Mouse (Mus musculus): ENCODE results near the gene Pgap3. TPM values are rescaled to one million over a fixed set of nuclear protein-coding genes. Genes with fewer than 3 reads are reported as not detected.
A peak's percentile ranks its signal among the peaks of the same experiment; 100 is the strongest.

Gene Pgap3
- polyA plus RNA-seq, 1 experiment = 17.7 TPM

DNA sequence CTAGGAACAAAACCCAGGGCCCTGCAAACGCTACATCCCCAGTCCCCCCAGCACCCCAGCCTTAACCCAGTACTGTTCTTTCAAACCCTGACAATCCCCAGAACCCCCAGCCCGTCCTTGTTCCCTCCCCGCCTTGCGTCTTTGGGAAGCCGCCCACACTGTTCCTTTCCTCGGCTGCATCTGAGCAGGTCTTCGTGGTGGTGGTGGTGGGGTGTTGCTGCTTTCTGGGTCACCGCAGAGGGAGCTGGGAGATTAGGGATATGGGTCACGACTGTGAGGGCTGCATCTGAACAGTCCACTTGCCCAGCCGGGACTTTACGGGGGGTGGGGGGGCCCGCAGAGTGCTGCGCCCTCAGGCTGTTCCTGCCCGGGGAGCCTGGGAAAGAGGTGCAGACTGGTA lies 45.8 kb downstream of the Pgap3 start:
- TF ChIP-seq POLR2A (IDR thresholded peaks at IDR 0.05; ENCODE audit: low read depth, low read length) = no peak
- TF ChIP-seq CTCF (IDR thresholded peaks at IDR 0.05; ENCODE audit: extremely low read depth, insufficient read depth, insufficient read length, insufficient replicate concordance) = no peak
- Histone ChIP-seq H3K4me3 (ENCODE audit: extremely low read depth, insufficient read depth, insufficient read length) (no peak overlapping the region), H3K4me1 (ENCODE audit: control insufficient read depth, insufficient read depth, insufficient read length) (peaks cover 2% of the 10 kb centered on the region; the same call in 1 of the 2 replicates), H3K27ac (ENCODE audit: insufficient read depth, low read length) (no peak overlapping the region), H3K27me3 (ENCODE audit: control insufficient read depth, insufficient read depth, low read length) (peaks cover under 1% of the 10 kb centered on the region; the same call in 1 of the 2 replicates), H3K36me3 (ENCODE audit: control insufficient read depth, insufficient read depth, low read length) (no peaks in the 10 kb centered on the region)
- WGBS = 87% methylated on average over 14 of the region's 14 CpGs
- DNase-seq (ENCODE audit: low read depth in 1 of 2, low spot score in 2 of 2) = no peak

DNA sequence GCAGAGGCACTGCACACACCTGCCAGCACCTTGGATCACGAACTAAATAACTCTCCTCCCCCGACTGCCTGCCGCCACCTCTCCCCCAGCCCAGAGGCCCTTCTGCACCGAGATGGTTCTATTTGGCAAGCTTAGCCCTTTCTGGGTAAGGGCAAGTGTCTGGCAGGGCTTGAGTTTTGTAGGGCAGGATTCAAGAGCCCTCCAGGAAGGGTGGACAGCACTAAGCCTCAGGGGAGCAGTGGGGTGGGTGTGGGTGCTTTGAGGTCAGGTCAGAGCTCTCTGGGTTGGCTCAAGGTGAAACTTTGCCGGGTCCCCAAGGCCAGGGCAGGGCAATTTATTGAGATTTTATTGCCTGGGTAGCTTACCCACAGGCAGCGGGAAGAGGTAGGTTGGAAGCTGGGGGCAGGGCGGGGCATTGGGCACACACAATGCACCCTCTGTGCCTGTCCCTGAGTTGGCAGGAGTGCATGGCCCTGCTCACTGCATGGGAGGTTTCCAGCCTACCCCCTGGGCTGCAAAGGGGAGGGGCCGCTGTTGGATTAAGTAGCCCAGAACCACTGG lies 46.6 kb downstream of the Pgap3 start:
- Histone ChIP-seq H3K36me3 (ENCODE audit: control insufficient read depth, insufficient read depth, low read length) (no peaks in the 10 kb centered on the region), H3K27me3 (ENCODE audit: control insufficient read depth, insufficient read depth, low read length) (peaks cover 8% of the 10 kb centered on the region), H3K4me1 (ENCODE audit: control insufficient read depth, insufficient read depth, insufficient read length) (peaks cover 5% of the 10 kb centered on the region), H3K4me3 (ENCODE audit: extremely low read depth, insufficient read depth, insufficient read length) (no peak overlapping the region), H3K27ac (ENCODE audit: insufficient read depth, low read length) (no peak overlapping the region)
- DNase-seq (ENCODE audit: low read depth in 1 of 2, low spot score in 2 of 2) = no peak
- 68% methylated on average over 8 of the region's 8 CpGs for WGBS
- TF ChIP-seq CTCF (IDR thresholded peaks at IDR 0.05; ENCODE audit: extremely low read depth, insufficient read depth, insufficient read length, insufficient replicate concordance) (no peak), POLR2A (IDR thresholded peaks at IDR 0.05; ENCODE audit: low read depth, low read length) (no peak)

DNA sequence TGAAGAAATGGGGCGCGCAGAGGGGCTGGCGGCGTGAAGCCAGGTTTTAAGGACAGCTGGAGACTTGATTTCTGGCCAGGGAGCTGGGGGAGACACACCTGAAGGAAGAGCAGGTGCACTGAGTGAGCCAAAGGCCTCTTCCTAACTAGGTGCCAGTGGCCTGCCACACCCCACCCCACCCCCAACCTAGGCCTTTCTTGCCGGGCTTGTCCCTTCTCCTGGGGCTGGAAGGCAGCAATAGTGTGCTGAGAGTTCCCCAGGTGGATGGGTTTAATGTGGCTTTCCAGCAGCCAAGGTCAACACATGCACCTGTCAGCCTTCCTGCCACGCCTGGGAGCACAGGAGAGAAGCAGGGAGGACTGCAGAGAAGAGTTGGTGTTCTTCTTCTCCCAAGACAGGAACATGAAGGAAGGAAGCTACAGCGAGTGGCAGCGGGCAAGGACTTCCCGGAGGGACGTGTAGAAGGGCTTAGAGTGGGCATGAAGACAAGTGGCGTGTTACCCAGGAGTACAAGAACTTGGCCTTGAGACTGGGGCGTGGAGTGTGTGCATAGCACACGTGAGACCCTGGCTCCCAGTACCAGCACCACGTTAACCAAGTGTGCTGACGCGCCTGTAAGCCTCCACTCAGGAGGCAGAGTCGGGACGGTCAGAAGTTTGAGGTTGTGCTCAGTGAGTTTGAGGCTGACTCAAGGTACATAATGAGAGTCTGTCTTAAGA lies 47.9 kb downstream of the Pgap3 start:
- no peak for DNase-seq (ENCODE audit: low read depth in 1 of 2, low spot score in 2 of 2)
- H3K27ac ChIP-seq (ENCODE audit: insufficient read depth, low read length) = no peak overlapping the region
- TF ChIP-seq CTCF (IDR thresholded peaks at IDR 0.05; ENCODE audit: extremely low read depth, insufficient read depth, insufficient read length, insufficient replicate concordance) (no peak), POLR2A (IDR thresholded peaks at IDR 0.05; ENCODE audit: low read depth, low read length) (no peak)
- H3K4me1 ChIP-seq (ENCODE audit: control insufficient read depth, insufficient read depth, insufficient read length) = peaks cover 8% of the 10 kb centered on the region
- peaks cover 17% of the 10 kb centered on the region for H3K27me3 ChIP-seq (ENCODE audit: control insufficient read depth, insufficient read depth, low read length)
- no peaks in the 10 kb centered on the region for H3K36me3 ChIP-seq (ENCODE audit: control insufficient read depth, insufficient read depth, low read length)
- H3K4me3 ChIP-seq (ENCODE audit: extremely low read depth, insufficient read depth, insufficient read length) = no peak overlapping the region
- 79% methylated on average over 18 of the region's 18 CpGs for WGBS

DNA sequence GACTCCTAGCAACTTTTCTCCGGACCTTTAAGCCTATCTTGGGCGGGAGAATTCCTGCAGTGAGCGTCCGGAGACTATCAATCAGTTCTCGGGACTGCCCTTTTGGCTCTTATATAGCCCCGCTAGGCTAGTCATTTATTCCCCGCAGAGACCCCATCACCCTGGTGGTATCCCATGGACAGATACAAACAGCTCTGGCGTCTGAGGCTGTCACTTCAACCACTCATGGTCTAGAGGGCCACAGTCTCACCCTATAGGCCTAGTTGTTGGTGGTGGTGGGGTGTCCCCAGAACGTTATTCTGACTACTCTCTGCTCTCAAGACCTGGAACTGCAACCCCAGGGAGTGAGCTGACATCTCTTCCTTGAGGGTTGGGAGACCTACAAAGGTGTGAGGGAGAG lies 51.0 kb downstream of the Pgap3 start:
- Histone ChIP-seq H3K27me3 (ENCODE audit: control insufficient read depth, insufficient read depth, low read length) (peaks cover 19% of the 10 kb centered on the region), H3K36me3 (ENCODE audit: control insufficient read depth, insufficient read depth, low read length) (no peaks in the 10 kb centered on the region), H3K4me1 (ENCODE audit: control insufficient read depth, insufficient read depth, insufficient read length) (peaks cover 5% of the 10 kb centered on the region; the same call in 1 of the 2 replicates), H3K27ac (ENCODE audit: insufficient read depth, low read length) (no peak overlapping the region), H3K4me3 (ENCODE audit: extremely low read depth, insufficient read depth, insufficient read length) (no peak overlapping the region)
- DNase-seq (ENCODE audit: low read depth in 1 of 2, low spot score in 2 of 2) = no peak
- WGBS = 44% methylated on average over 9 of the region's 9 CpGs
- no peak for TF ChIP-seq CTCF (IDR thresholded peaks at IDR 0.05; ENCODE audit: extremely low read depth, insufficient read depth, insufficient read length, insufficient replicate concordance)
- TF ChIP-seq POLR2A (IDR thresholded peaks at IDR 0.05; ENCODE audit: low read depth, low read length) = no peak

DNA sequence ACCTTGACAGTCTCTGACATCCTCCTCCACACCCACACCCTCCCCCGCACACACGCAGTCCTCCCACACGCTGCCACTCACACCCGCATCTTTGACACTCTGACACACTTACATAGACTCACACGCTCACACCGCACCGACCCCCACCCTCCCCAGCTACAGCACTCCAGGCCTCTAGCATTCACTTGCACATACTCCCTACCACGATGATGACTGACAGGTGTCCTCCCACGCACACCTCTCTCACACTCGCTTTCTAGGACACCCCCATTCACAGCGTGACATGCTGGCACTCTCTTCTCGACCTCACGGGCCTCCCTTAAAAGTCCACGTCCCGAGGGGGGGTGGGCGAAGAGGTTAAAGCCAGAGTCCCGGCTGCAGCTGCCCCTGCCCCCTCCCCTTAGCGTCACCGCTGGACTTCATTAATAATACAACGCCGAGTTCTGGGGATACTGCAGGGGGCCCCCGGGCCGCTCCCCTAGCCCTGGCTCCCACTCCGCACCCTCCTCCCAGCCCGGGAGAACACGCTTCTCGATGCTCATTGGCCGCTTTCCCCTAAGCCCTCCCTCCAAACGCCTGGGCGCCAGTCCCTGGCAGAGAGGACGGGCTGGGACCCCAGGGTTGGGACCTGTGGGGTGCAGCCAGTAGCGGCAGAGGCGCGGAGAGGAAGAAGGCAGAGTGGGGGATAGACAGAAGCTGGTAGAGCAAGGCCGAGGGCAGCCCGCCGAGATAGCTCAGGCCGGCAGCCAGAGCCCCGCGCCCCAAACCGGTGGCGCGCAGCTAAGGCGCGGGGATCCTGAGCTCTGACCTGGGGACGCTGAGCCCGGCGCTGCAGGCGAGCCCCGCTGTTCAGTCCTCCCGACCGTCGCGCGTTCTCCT lies 52.0 kb downstream of the Pgap3 start, which contains the start of gene Ppp1r1b:
TSS of gene Ppp1r1b (plus strand) at position 322 of the 879 bp plus-strand sequence.
- 4% methylated on average over 55 of the region's 55 CpGs for WGBS
- Histone ChIP-seq H3K4me3 (ENCODE audit: extremely low read depth, insufficient read depth, insufficient read length) (peak within 1 kb of the TSS; percentile 40; the same call in 1 of the 2 replicates), H3K27me3 (ENCODE audit: control insufficient read depth, insufficient read depth, low read length) (peaks cover 19% of the 10 kb centered on the region), H3K27ac (ENCODE audit: insufficient read depth, low read length) (no peak within 1 kb of the TSS), H3K4me1 (ENCODE audit: control insufficient read depth, insufficient read depth, insufficient read length) (peaks cover 5% of the 10 kb centered on the region; the same call in 1 of the 2 replicates), H3K36me3 (ENCODE audit: control insufficient read depth, insufficient read depth, low read length) (no peaks in the 10 kb centered on the region)
- DNase-seq (ENCODE audit: low read depth in 1 of 2, low spot score in 2 of 2) = no peak
- no peak for TF ChIP-seq POLR2A (IDR thresholded peaks at IDR 0.05; ENCODE audit: low read depth, low read length)
- TF ChIP-seq CTCF (IDR thresholded peaks at IDR 0.05; ENCODE audit: extremely low read depth, insufficient read depth, insufficient read length, insufficient replicate concordance) = no peak

DNA sequence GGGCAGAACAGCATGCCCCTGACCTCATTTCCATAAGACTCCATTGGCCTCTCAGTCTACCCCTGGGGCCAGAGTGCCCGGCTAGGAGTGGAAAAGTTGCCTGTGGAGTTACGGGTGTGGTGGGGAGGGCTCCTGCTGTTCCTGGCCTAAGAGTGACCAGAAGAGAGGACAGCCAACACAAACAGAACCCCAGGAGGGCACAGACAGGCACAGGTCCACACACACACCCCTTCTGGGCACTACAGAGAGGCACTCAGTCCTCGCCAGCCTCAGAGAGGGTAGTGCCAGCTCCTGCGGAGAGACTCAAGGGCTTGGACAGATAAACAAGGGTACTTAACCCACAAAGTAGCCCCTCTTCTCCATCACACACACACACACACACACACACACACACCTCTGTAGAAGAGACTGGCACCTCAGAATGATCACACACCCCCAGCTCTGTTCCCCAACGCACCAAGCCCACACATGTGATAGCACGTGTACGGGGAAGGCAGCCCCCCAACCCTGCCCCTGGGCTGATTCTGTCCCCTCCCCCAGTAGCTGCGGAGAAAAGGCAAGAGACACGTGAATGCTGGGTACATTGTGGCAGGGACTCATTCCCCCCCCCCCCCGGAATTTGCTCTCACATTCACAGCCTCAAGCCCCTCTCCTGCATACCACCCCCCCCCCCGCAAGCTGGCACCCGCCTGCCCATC lies 52.8 kb downstream of the Pgap3 start:
- Histone ChIP-seq H3K36me3 (ENCODE audit: control insufficient read depth, insufficient read depth, low read length) (no peaks in the 10 kb centered on the region), H3K27me3 (ENCODE audit: control insufficient read depth, insufficient read depth, low read length) (peaks cover 19% of the 10 kb centered on the region), H3K4me3 (ENCODE audit: extremely low read depth, insufficient read depth, insufficient read length) (no peak overlapping the region), H3K4me1 (ENCODE audit: control insufficient read depth, insufficient read depth, insufficient read length) (peaks cover 5% of the 10 kb centered on the region; the same call in 1 of the 2 replicates), H3K27ac (ENCODE audit: insufficient read depth, low read length) (no peak overlapping the region)
- TF ChIP-seq POLR2A (IDR thresholded peaks at IDR 0.05; ENCODE audit: low read depth, low read length) = no peak
- no peak for TF ChIP-seq CTCF (IDR thresholded peaks at IDR 0.05; ENCODE audit: extremely low read depth, insufficient read depth, insufficient read length, insufficient replicate concordance)
- WGBS = 22% methylated on average over 11 of the region's 12 CpGs
- DNase-seq (ENCODE audit: low read depth in 1 of 2, low spot score in 2 of 2) = no peak
